Mouse (Mus musculus): ENCODE measurements around the gene Hsd17b6. TPM values are rescaled to one million over a fixed set of nuclear protein-coding genes. Genes with fewer than 3 reads are reported as not detected.
A peak's percentile ranks its signal among the peaks of the same experiment; 100 is the strongest.

Hsd17b6 gene
- polyA plus RNA-seq, 1 experiment, result not detected

GRCm38 (mm10) chr10:128041636-128042035 is 34.2 kb upstream of the Hsd17b6 start:
- Histone ChIP-seq H3K4me3 (replicated peaks) (no peak overlapping the region), H3K4me1 (ENCODE audit: control insufficient read depth) (peaks cover 65% of the 10 kb centered on the region), H3K36me3 (ENCODE audit: control insufficient read depth) (peaks cover 98% of the 10 kb centered on the region), H3K27me3 (ENCODE audit: control insufficient read depth) (no peaks in the 10 kb centered on the region), H3K9me3 (ENCODE audit: control insufficient read depth, low read length) (no peaks in the 10 kb centered on the region)
- TF ChIP-seq TAL1 (IDR thresholded peaks at IDR 0.05; ENCODE audit: low read length), result no peak
- TF ChIP-seq GATA1 (IDR thresholded peaks at IDR 0.05; ENCODE audit: low read length), result no peak

GRCm38 (mm10) chr10:128040293-128040692 is 32.9 kb upstream of the Hsd17b6 start:
- H3K4me1 ChIP-seq (ENCODE audit: control insufficient read depth), result peaks cover 65% of the 10 kb centered on the region
- no peaks in the 10 kb centered on the region for H3K27me3 ChIP-seq (ENCODE audit: control insufficient read depth)
- TF ChIP-seq TAL1 (IDR thresholded peaks at IDR 0.05; ENCODE audit: low read length) (no peak), GATA1 (IDR thresholded peaks at IDR 0.05; ENCODE audit: low read length) (no peak)
- H3K9me3 ChIP-seq (ENCODE audit: control insufficient read depth, low read length), result no peaks in the 10 kb centered on the region
- H3K36me3 ChIP-seq (ENCODE audit: control insufficient read depth), result peaks cover 85% of the 10 kb centered on the region
- H3K4me3 ChIP-seq (replicated peaks), result no peak overlapping the region

GRCm38 (mm10) chr10:128039858-128040257 is 32.4 kb upstream of the Hsd17b6 start:
- TF ChIP-seq GATA1 (IDR thresholded peaks at IDR 0.05; ENCODE audit: low read length) (no peak), TAL1 (IDR thresholded peaks at IDR 0.05; ENCODE audit: low read length) (no peak)
- Histone ChIP-seq H3K36me3 (ENCODE audit: control insufficient read depth) (peaks cover 81% of the 10 kb centered on the region), H3K9me3 (ENCODE audit: control insufficient read depth, low read length) (no peaks in the 10 kb centered on the region), H3K27me3 (ENCODE audit: control insufficient read depth) (no peaks in the 10 kb centered on the region), H3K4me1 (ENCODE audit: control insufficient read depth) (peaks cover 65% of the 10 kb centered on the region), H3K4me3 (replicated peaks) (no peak overlapping the region)

DNA sequence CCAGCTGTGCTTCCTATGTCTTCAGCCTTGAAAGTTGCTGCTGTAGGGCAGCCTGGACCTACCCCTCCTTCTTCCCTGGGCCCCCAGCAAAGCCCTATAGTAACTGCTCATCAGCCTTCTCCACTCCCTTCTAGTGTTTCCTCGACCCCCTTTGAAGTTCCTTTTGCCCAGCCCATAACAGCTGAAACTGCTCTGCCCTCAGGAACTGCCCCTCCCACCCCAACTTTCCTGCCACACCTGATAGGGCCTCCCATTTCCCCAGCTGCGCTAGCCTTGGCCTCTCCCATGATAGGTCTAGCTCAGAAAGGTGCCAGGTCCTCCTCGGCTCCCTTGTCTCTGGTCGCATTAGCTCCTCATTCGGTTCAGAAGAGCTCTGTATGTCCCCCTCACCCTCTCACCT is 31.8 kb upstream of the Hsd17b6 start:
- TF ChIP-seq GATA1 (IDR thresholded peaks at IDR 0.05; ENCODE audit: low read length) (no peak), TAL1 (IDR thresholded peaks at IDR 0.05; ENCODE audit: low read length) (no peak)
- Histone ChIP-seq H3K4me1 (ENCODE audit: control insufficient read depth) (peaks cover 63% of the 10 kb centered on the region), H3K36me3 (ENCODE audit: control insufficient read depth) (peaks cover 74% of the 10 kb centered on the region)

GRCm38 (mm10) chr10:128037921-128038320 is 30.5 kb upstream of the Hsd17b6 start:
- Histone ChIP-seq H3K4me1 (ENCODE audit: control insufficient read depth) (peaks cover 56% of the 10 kb centered on the region), H3K36me3 (ENCODE audit: control insufficient read depth) (peaks cover 61% of the 10 kb centered on the region), H3K9me3 (ENCODE audit: control insufficient read depth, low read length) (no peaks in the 10 kb centered on the region), H3K4me3 (replicated peaks) (peak overlapping the region; percentile 52), H3K27me3 (ENCODE audit: control insufficient read depth) (peaks cover 7% of the 10 kb centered on the region)
- TF ChIP-seq GATA1 (IDR thresholded peaks at IDR 0.05; ENCODE audit: low read length) (no peak), TAL1 (IDR thresholded peaks at IDR 0.05; ENCODE audit: low read length) (no peak)

More for the DNA sequence above, 31.8 kb upstream of the Hsd17b6 start:
- peak overlapping the region; percentile 52 for H3K4me3 ChIP-seq (replicated peaks)
- H3K9me3 ChIP-seq (ENCODE audit: control insufficient read depth, low read length), result no peaks in the 10 kb centered on the region
- H3K27me3 ChIP-seq (ENCODE audit: control insufficient read depth), result no peaks in the 10 kb centered on the region

GRCm38 (mm10) chr10:128036746-128037425 is 29.5 kb upstream of the Hsd17b6 start:
- TF ChIP-seq TAL1 (IDR thresholded peaks at IDR 0.05; ENCODE audit: low read length) (no peak), GATA1 (IDR thresholded peaks at IDR 0.05; ENCODE audit: low read length) (no peak)

DNA sequence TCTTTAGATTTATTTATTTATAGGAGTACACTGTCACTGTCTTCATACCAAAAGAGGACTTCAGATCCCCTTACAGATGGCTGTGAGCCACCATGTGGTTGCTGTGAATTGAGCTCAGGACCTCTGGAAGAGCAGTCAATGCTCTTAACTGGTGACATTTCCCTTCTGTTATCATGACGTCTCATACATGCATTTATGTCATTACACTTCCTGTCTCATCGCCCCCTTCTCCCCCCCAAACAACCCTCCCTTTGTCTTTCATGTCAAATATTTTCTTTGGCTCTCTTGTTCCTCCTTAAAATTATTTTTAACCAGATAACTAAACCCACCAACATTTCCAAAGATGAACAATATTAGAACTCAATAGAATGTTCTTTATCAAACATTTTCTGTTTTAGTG is 23.4 kb upstream of the Hsd17b6 start:
- no peak overlapping the region for H3K4me3 ChIP-seq (replicated peaks)
- no peak for TF ChIP-seq GATA1 (IDR thresholded peaks at IDR 0.05; ENCODE audit: low read length)
- no peak for TF ChIP-seq TAL1 (IDR thresholded peaks at IDR 0.05; ENCODE audit: low read length)
- H3K9me3 ChIP-seq (ENCODE audit: control insufficient read depth, low read length), result no peaks in the 10 kb centered on the region
- peaks cover 6% of the 10 kb centered on the region for H3K4me1 ChIP-seq (ENCODE audit: control insufficient read depth)
- peaks cover 9% of the 10 kb centered on the region for H3K27me3 ChIP-seq (ENCODE audit: control insufficient read depth)
- H3K36me3 ChIP-seq (ENCODE audit: control insufficient read depth), result peaks cover 65% of the 10 kb centered on the region

More at GRCm38 (mm10) chr10:128036746-128037425, 29.5 kb upstream of the Hsd17b6 start:
- H3K27me3 ChIP-seq (ENCODE audit: control insufficient read depth), result peaks cover 9% of the 10 kb centered on the region
- H3K4me3 ChIP-seq (replicated peaks), result peak overlapping the region; percentile 74
- H3K4me1 ChIP-seq (ENCODE audit: control insufficient read depth), result peaks cover 55% of the 10 kb centered on the region
- H3K9me3 ChIP-seq (ENCODE audit: control insufficient read depth, low read length), result no peaks in the 10 kb centered on the region
- H3K36me3 ChIP-seq (ENCODE audit: control insufficient read depth), result peaks cover 55% of the 10 kb centered on the region

- H3K36me3 ChIP-seq (ENCODE audit: control insufficient read depth), result peaks cover 74% of the 10 kb centered on the region
- TF ChIP-seq TAL1 (IDR thresholded peaks at IDR 0.05; ENCODE audit: low read length) (no peak), GATA1 (IDR thresholded peaks at IDR 0.05; ENCODE audit: low read length) (no peak)
- peaks cover 9% of the 10 kb centered on the region for H3K27me3 ChIP-seq (ENCODE audit: control insufficient read depth)
Measured at GRCm38 (mm10) chr10:128029931-128030330, 22.5 kb upstream of the Hsd17b6 start.

GRCm38 (mm10) chr10:128023496-128023895 is 16.1 kb upstream of the Hsd17b6 start:
- Histone ChIP-seq H3K4me1 (ENCODE audit: control insufficient read depth) (no peaks in the 10 kb centered on the region), H3K27me3 (ENCODE audit: control insufficient read depth) (no peaks in the 10 kb centered on the region), H3K36me3 (ENCODE audit: control insufficient read depth) (peaks cover 99% of the 10 kb centered on the region), H3K4me3 (replicated peaks) (no peak overlapping the region), H3K9me3 (ENCODE audit: control insufficient read depth, low read length) (no peaks in the 10 kb centered on the region)
- TF ChIP-seq GATA1 (IDR thresholded peaks at IDR 0.05; ENCODE audit: low read length) (no peak), TAL1 (IDR thresholded peaks at IDR 0.05; ENCODE audit: low read length) (no peak)

More at GRCm38 (mm10) chr10:128029931-128030330, 22.5 kb upstream of the Hsd17b6 start:
- Histone ChIP-seq H3K4me1 (ENCODE audit: control insufficient read depth) (peaks cover 5% of the 10 kb centered on the region), H3K4me3 (replicated peaks) (no peak overlapping the region), H3K9me3 (ENCODE audit: control insufficient read depth, low read length) (no peaks in the 10 kb centered on the region)

All from erythroblast, embryonic 14.5 days (primary cell).